Mouse (Mus musculus) kidney, embryonic 14.5 days (tissue): ENCODE measurements around the gene Esyt1. TPM values are rescaled to one million over a fixed set of nuclear protein-coding genes. Genes with fewer than 3 reads are reported as not detected.

ENCODE experiments used
- ATAC-seq: fragments of 200-750 bp; cut with Nextera tagmentation; 2 replicates; pipeline ENCODE4 v1.8.0; 2017; ENCODE audit warnings: moderate number of reproducible peaks, mild to moderate bottlenecking, moderate TSS enrichment, moderate library complexity; ENCODE audit not compliant: low FRiP score, low TSS enrichment
- H3K27ac ChIP-seq: fragments of 300-500 bp; sonication (generic); 2 replicates; pipeline ENCODE4 v1.5.1; 2014; ENCODE audit warnings: low read depth, mild to moderate bottlenecking, low read length, moderate library complexity, mixed read lengths
- H3K27me3 ChIP-seq: fragments of 300-500 bp; sonication (generic); 2 replicates; pipeline ENCODE4 v1.6.1; 2014; ENCODE audit warnings: mild to moderate bottlenecking, low read length; ENCODE audit not compliant: control insufficient read depth, insufficient read depth
- H3K36me3 ChIP-seq: fragments of 300-500 bp; sonication (generic); 2 replicates; pipeline ENCODE4 v1.6.1; 2014; ENCODE audit warnings: low read length, mixed read lengths; ENCODE audit not compliant: control insufficient read depth, insufficient read depth
- H3K4me1 ChIP-seq: fragments of 300-500 bp; sonication (generic); 2 replicates; pipeline ENCODE4 v1.6.1; 2014; ENCODE audit warnings: low read length, mixed read lengths; ENCODE audit not compliant: control insufficient read depth, insufficient read depth
- H3K4me2 ChIP-seq: fragments of 300-500 bp; sonication (generic); replicated peaks from 2 replicates; pipeline ENCODE4 v1.6.1; 2014; ENCODE audit warnings: low read depth, mild to moderate bottlenecking, low read length
- H3K4me3 ChIP-seq: fragments of 300-500 bp; sonication (generic); 2 replicates; pipeline ENCODE4 v1.5.1; 2014; ENCODE audit warnings: mild to moderate bottlenecking, low read length
- H3K9ac ChIP-seq: fragments of 300-500 bp; sonication (generic); 2 replicates; pipeline ENCODE4 v1.6.1; 2014; ENCODE audit warnings: low read depth, mild to moderate bottlenecking, low read length, moderate library complexity
- H3K9me3 ChIP-seq: fragments of 300-500 bp; sonication (generic); 2 replicates; pipeline ENCODE4 v1.6.1; 2016; ENCODE audit warnings: low read length; ENCODE audit not compliant: control insufficient read depth
- WGBS: fragments of 180-500 bp; shearing (Covaris S2); extraction: QIAGEN DNeasy Blood & Tissue Kit; methylation state at CpG from one replicate; pipeline ENCODE4 v1.1.7; 2014; 5-methylcytosine and 5-hydroxymethylcytosine counted together
- polyA plus RNA-seq: library from polyadenylated mRNA; unstranded; fragments of >200 nt; fragmentation: Nextera tagmentation; extraction: Ambion mirVana; gene quantifications from 2 replicates; pipeline ENCODE4 v1.2.1, GENCODE M21; 2014

The Esyt1 gene
- polyA plus RNA-seq, 1 experiment from 2014 or later = 16.1 TPM

GRCm38 (mm10) chr10:128544674-128545569 lies 19.3 kb upstream of the Esyt1 start:
- Histone ChIP-seq H3K36me3 (peaks cover 38% of the 10 kb centered on the region), H3K27me3 (no peaks in the 10 kb centered on the region), H3K4me3 (no peak overlapping the region), H3K4me1 (peaks cover 10% of the 10 kb centered on the region; the same call in 1 of the 2 replicates), H3K9me3 (no peaks in the 10 kb centered on the region), H3K27ac (no peak overlapping the region), H3K4me2 (no peak overlapping the region), H3K9ac (no peak overlapping the region)
- 95% methylated on average over 37 of the region's 37 CpGs for WGBS
- ATAC-seq = no peak

- no peak for ATAC-seq
- no peak overlapping the region for H3K27ac ChIP-seq
- no peaks in the 10 kb centered on the region for H3K27me3 ChIP-seq
- H3K4me1 ChIP-seq = peaks cover 10% of the 10 kb centered on the region; the same call in 1 of the 2 replicates
- 97% methylated on average over 15 of the region's 15 CpGs for WGBS
- no peak overlapping the region for H3K4me2 ChIP-seq
- H3K4me3 ChIP-seq = no peak overlapping the region
- H3K9ac ChIP-seq = no peak overlapping the region
- no peaks in the 10 kb centered on the region for H3K9me3 ChIP-seq
- peaks cover 38% of the 10 kb centered on the region for H3K36me3 ChIP-seq
Observed at GRCm38 (mm10) chr10:128544151-128544657, 18.5 kb upstream of the Esyt1 start.

GRCm38 (mm10) chr10:128543100-128543499 lies 17.4 kb upstream of the Esyt1 start:
- H3K4me1 ChIP-seq = peaks cover 10% of the 10 kb centered on the region; the same call in 1 of the 2 replicates
- H3K36me3 ChIP-seq = peaks cover 38% of the 10 kb centered on the region
- H3K27ac ChIP-seq = no peak overlapping the region
- H3K4me3 ChIP-seq = no peak overlapping the region
- no peak for ATAC-seq
- no peaks in the 10 kb centered on the region for H3K9me3 ChIP-seq
- no peak overlapping the region for H3K4me2 ChIP-seq
- no peak overlapping the region for H3K9ac ChIP-seq
- WGBS = 79% methylated on average over 2 of the region's 2 CpGs
- no peaks in the 10 kb centered on the region for H3K27me3 ChIP-seq

- Histone ChIP-seq H3K4me3 (no peak overlapping the region), H3K9me3 (no peaks in the 10 kb centered on the region), H3K27ac (no peak overlapping the region), H3K4me2 (no peak overlapping the region), H3K27me3 (no peaks in the 10 kb centered on the region), H3K4me1 (no peaks in the 10 kb centered on the region), H3K36me3 (peaks cover 13% of the 10 kb centered on the region), H3K9ac (no peak overlapping the region)
- ATAC-seq = no peak
- 83% methylated on average over 1 of the region's 1 CpGs for WGBS
Observed at GRCm38 (mm10) chr10:128538340-128538870, 12.7 kb upstream of the Esyt1 start.

DNA sequence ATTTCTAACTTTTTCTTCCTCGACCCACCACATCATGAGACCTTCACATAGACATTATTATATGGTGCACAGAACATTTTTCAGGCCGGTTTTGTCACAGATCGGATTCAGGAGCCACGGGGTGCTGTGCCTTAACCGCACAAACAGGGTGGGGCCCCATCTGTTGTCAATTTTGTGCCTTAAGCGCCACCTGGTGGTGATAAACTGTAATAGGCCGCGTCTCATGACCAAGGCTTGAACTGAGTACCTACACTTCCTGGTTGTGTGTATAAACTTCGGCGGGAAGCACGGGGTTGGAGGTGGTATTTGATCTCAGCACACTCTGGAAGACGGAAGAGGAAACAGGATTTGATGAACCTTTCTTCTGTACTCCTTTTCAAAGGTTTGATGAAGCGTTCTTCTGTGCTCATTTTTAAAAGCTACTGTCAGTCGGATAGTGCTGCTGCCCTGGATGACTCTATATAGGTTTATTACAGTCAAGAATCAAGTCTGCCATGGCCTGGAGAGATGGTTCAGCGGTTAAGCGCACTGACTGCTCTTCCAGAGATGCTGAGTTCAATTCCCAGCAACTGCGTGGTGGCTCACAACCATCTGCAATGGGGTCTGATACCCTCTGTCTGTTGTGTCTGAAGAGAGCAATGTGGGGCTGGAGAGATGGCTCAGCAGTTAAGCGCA lies 10.7 kb upstream of the Esyt1 start:
- ATAC-seq = peak; percentile 87
- H3K9me3 ChIP-seq = no peaks in the 10 kb centered on the region
- no peaks in the 10 kb centered on the region for H3K36me3 ChIP-seq
- H3K4me1 ChIP-seq = no peaks in the 10 kb centered on the region
- peak overlapping the region; percentile 33 for H3K4me2 ChIP-seq
- H3K4me3 ChIP-seq = peak overlapping the region; percentile 14; the same call in 1 of the 2 replicates
- no peaks in the 10 kb centered on the region for H3K27me3 ChIP-seq
- 16% methylated on average over 18 of the region's 18 CpGs for WGBS
- peak overlapping the region; percentile 6; the same call in 1 of the 2 replicates for H3K27ac ChIP-seq
- H3K9ac ChIP-seq = no peak overlapping the region; the same call in 1 of the 2 replicates

DNA sequence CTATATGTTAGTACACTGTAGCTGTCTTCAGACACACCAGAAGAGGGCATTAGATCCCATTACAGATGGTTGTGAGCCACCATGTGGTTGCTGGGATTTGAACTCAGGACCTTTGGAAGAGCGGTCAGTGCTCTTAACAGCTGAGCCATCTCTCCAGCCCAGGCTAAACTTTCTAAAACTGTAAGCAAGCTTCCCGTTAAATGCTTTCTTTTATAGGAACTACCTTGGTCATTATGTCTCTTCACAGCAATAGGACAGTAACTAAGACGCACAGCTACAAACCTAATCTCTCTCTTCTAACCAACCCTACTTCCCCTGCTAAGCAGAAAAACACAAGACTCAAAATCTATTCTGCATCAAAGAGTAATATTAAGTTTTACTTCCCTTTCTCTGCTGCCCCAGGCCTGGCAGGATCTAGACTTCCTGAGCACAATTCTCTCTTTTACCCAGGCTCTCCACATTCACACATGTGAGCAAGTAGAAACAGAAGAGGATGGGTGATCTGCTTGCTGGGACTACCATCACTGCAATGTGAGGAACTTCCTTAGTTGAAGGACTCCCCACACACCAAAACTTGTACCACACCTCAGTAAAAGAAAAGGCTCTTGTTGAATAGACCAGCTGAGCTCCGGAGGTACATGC lies 10.1 kb upstream of the Esyt1 start:
- H3K36me3 ChIP-seq = no peaks in the 10 kb centered on the region
- WGBS = 79% methylated on average over 4 of the region's 4 CpGs
- H3K9ac ChIP-seq = no peak overlapping the region; the same call in 1 of the 2 replicates
- no peaks in the 10 kb centered on the region for H3K27me3 ChIP-seq
- ATAC-seq = no peak
- no peaks in the 10 kb centered on the region for H3K9me3 ChIP-seq
- H3K4me1 ChIP-seq = no peaks in the 10 kb centered on the region
- peak overlapping the region; percentile 33 for H3K4me2 ChIP-seq
- H3K27ac ChIP-seq = peak overlapping the region; percentile 6; the same call in 1 of the 2 replicates
- H3K4me3 ChIP-seq = peak overlapping the region; percentile 14; the same call in 1 of the 2 replicates

GRCm38 (mm10) chr10:128535206-128535605 lies 9.5 kb upstream of the Esyt1 start:
- H3K4me2 ChIP-seq = no peak overlapping the region
- H3K27me3 ChIP-seq = no peaks in the 10 kb centered on the region
- no peak overlapping the region for H3K9ac ChIP-seq
- no peak overlapping the region for H3K4me3 ChIP-seq
- no peaks in the 10 kb centered on the region for H3K9me3 ChIP-seq
- no peaks in the 10 kb centered on the region for H3K36me3 ChIP-seq
- no peak for ATAC-seq
- H3K27ac ChIP-seq = no peak overlapping the region
- WGBS = 81% methylated on average over 2 of the region's 2 CpGs
- no peaks in the 10 kb centered on the region for H3K4me1 ChIP-seq
